In genomic region chr15:83344956-83345355, GRCm38 (mm10) we compare ENCODE assay signal across 8 mouse cellular contexts. TPM values are rescaled to one million over a fixed set of nuclear protein-coding genes. Genes with fewer than 3 reads are reported as not detected.
DNase-seq lines count a peak whose midpoint lies in the region; ATAC-seq lines count a peak whose summit lies in the region.
"Had no signal": no experiment of that assay in that cellular context is flagged by ENCODE, and none has a peak within 500 bp of the region (broad histone marks: within the 10 kb centered on the region; RNA-seq: fewer than 3 reads in every experiment).

No protein-coding gene starts in this region.

- peaks cover 12% of the 10 kb centered on the region for H3K36me3 ChIP-seq in heart, embryonic 16.5 days (ENCODE audit: control insufficient read depth, insufficient read depth)

- peak; percentile 92 for ATAC-seq in heart, embryonic 16.5 days (replicated peaks; ENCODE audit: extremely low read depth, insufficient read depth, low FRiP score)

- peak overlapping the region; percentile 59 for H3K9ac ChIP-seq in heart, embryonic 16.5 days (ENCODE audit: low read length)
- H3K9ac ChIP-seq: neural tube, embryonic 12.5 days had no signal

- peaks cover 29% of the 10 kb centered on the region for H3K4me1 ChIP-seq in heart, embryonic 16.5 days (ENCODE audit: control insufficient read depth, insufficient read depth, low read length)

- 32% methylated on average over 7 of the region's 7 CpGs for WGBS in heart, embryonic 16.5 days

- peak overlapping the region; percentile 96 for H3K27ac ChIP-seq in heart, embryonic 16.5 days (ENCODE audit: low read length)
- H3K27ac ChIP-seq: neural tube, embryonic 12.5 days had no signal

- peak; percentile 38 to 59 for DNase-seq in left cerebral cortex, adult 18-20 months (ENCODE audit: low spot score in 2 of 2)
- DNase-seq in left cerebral cortex, postnatal 10 days (ENCODE audit: extremely low spot score in 1 of 2, low spot score in 2 of 2): no peak
- DNase-seq in adrenal gland, postnatal 36 days: peak; percentile 59 to 62
- peak; percentile 25 for DNase-seq in right cerebral cortex, postnatal 25 days
- no peak for DNase-seq in urinary bladder, adult 2 months (ENCODE audit: low spot score)
- DNase-seq in cerebellum, adult 9-11 months: no peak

- no peak overlapping the region for H3K4me3 ChIP-seq in heart, embryonic 16.5 days (ENCODE audit: low read length)
- H3K4me3 ChIP-seq: neural tube, embryonic 12.5 days had no signal

- no peaks in the 10 kb centered on the region for H3K9me3 ChIP-seq in heart, embryonic 16.5 days (replicated peaks; ENCODE audit: control insufficient read depth, low read length)
- H3K9me3 ChIP-seq: neural tube, embryonic 12.5 days had no signal

- intact Hi-C loops in left cerebral cortex, postnatal 10 days (cut with DNase I): loop anchor here (10.0 kb wide), 1 partner anchor 130 kb away; no protein-coding TSS in a partner anchor

- peak overlapping the region; percentile 17; the same call in 1 of the 2 replicates for H3K4me2 ChIP-seq in heart, embryonic 16.5 days (ENCODE audit: low read depth, low read length)
- H3K4me2 ChIP-seq: neural tube, embryonic 12.5 days had no signal

- no peaks in the 10 kb centered on the region for H3K27me3 ChIP-seq in heart, embryonic 16.5 days (ENCODE audit: control insufficient read depth, insufficient read depth, low read length)
- H3K27me3 ChIP-seq: neural tube, embryonic 12.5 days had no signal

RNA-seq across cellular contexts. Expression of gene Arfgap3, which starts 5.1 kb away (rescaled TPM):
- total RNA-seq in left cerebral cortex, adult 18-20 months (2021): 10 to 100 TPM; 21.6 to 23.0 TPM
- total RNA-seq in left cerebral cortex, postnatal 10 days (2021): 10 to 100 TPM; 20.1 to 23.4 TPM
- total RNA-seq in adrenal gland, postnatal 36 days (2021): 10 to 100 TPM; 31.2 to 38.4 TPM
- polyA plus RNA-seq in heart, embryonic 16.5 days (2015; fragmentation: Nextera tagmentation; extraction: Ambion mirVana): 42.0 and 44.6 TPM in 2 replicates
- polyA plus RNA-seq in urinary bladder, adult 2 months (2012; rRNA removed): 68.2 and 69.5 TPM in 2 replicates

Comparison
In these comparisons a context has a peak if more than half of its experiments do, and no peak if none do; other contexts are left out.
1. DNase-seq: peak in left cerebral cortex, adult 18-20 months (2 of 2), adrenal gland, postnatal 36 days (2 of 2) and right cerebral cortex, postnatal 25 days (single experiment); none in left cerebral cortex, postnatal 10 days (0 of 2), urinary bladder, adult 2 months (single experiment) and cerebellum, adult 9-11 months (single experiment).